Mouse (Mus musculus) kidney, postnatal 0 days (tissue): ENCODE results near the gene Thbs2. TPM values are rescaled to one million over a fixed set of nuclear protein-coding genes. Genes with fewer than 3 reads are reported as not detected.

Experiments
- ATAC-seq: fragments of 200-750 bp; cut with Nextera tagmentation; replicated peaks from 2 replicates; pipeline ENCODE4 v1.8.0; 2017; ENCODE audit warnings: low read depth, moderate number of reproducible peaks, moderate TSS enrichment, moderate library complexity; ENCODE audit not compliant: low FRiP score
- DNase-seq: peaks from one replicate; pipeline ENCODE4 v3.0.0-alpha.2; 2016; ENCODE audit warnings: low spot score
- H3K27ac ChIP-seq: fragments of 300-500 bp; sonication (generic); 2 replicates; pipeline ENCODE4 v1.5.1; 2014; ENCODE audit warnings: mild to moderate bottlenecking
- H3K27me3 ChIP-seq: fragments of 300-500 bp; sonication (generic); 2 replicates; pipeline ENCODE4 v1.6.1; 2014; ENCODE audit warnings: low read length, mixed read lengths; ENCODE audit not compliant: insufficient read depth
- H3K36me3 ChIP-seq: fragments of 300-500 bp; sonication (generic); 2 replicates; pipeline ENCODE4 v1.6.1; 2014; ENCODE audit warnings: low read length, mixed read lengths; ENCODE audit not compliant: insufficient read depth
- H3K4me1 ChIP-seq: fragments of 300-500 bp; sonication (generic); replicated peaks from 2 replicates; pipeline ENCODE4 v1.6.1; 2014; ENCODE audit warnings: antibody characterized with exemption, low read length, mixed read lengths; ENCODE audit not compliant: insufficient read depth
- H3K4me2 ChIP-seq: fragments of 300-500 bp; sonication (generic); 2 replicates; pipeline ENCODE4 v1.6.1; 2014; ENCODE audit warnings: mild to moderate bottlenecking, low read length, moderate library complexity, mixed read lengths
- H3K4me3 ChIP-seq: fragments of 300-500 bp; sonication (generic); replicated peaks from 2 replicates; pipeline ENCODE4 v1.5.1; 2014; ENCODE audit warnings: low read depth, low read length
- H3K9ac ChIP-seq: fragments of 300-500 bp; sonication (generic); 2 replicates; pipeline ENCODE4 v1.6.1; 2014; ENCODE audit warnings: low read depth, low read length
- H3K9me3 ChIP-seq: fragments of 300-500 bp; sonication (generic); replicated peaks from 2 replicates; pipeline ENCODE4 v1.6.1; 2016; ENCODE audit warnings: low read length, inconsistent platforms, mixed read lengths
- CTCF ChIP-seq: IDR thresholded peaks from 2 replicates; pipeline ENCODE4 v1.5.1; 2016; ENCODE audit warnings: antibody characterized with exemption, low read depth, mild to moderate bottlenecking, moderate library complexity
- WGBS: fragments of 180-500 bp; shearing (Covaris S2); extraction: QIAGEN DNeasy Blood & Tissue Kit; methylation state at CpG from one replicate; pipeline ENCODE4 v1.1.7; 2014; 5-methylcytosine and 5-hydroxymethylcytosine counted together
- polyA plus RNA-seq: library from polyadenylated mRNA; unstranded; fragments of >200 nt; fragmentation: Nextera tagmentation; extraction: Ambion mirVana; gene quantifications from 2 replicates; pipeline ENCODE4 v1.2.1, GENCODE M21; 2015

Thbs2 gene
- polyA plus RNA-seq, 1 experiment from 2014 or later = 24.6 TPM

GRCm38 (mm10) chr17:14701891-14702290 lies 7.9 kb upstream of the Thbs2 start:
- WGBS = 57% methylated on average over 2 of the region's 2 CpGs
- ATAC-seq (no peak), DNase-seq (no peak)
- Histone ChIP-seq H3K27me3 (no peaks in the 10 kb centered on the region), H3K4me1 (peaks cover 3% of the 10 kb centered on the region; the same call in 1 of the 2 replicates), H3K4me3 (no peak overlapping the region), H3K9ac (no peak overlapping the region), H3K36me3 (no peaks in the 10 kb centered on the region), H3K27ac (no peak overlapping the region), H3K9me3 (no peaks in the 10 kb centered on the region), H3K4me2 (no peak overlapping the region)
- no peak for TF ChIP-seq CTCF

- Histone ChIP-seq H3K4me1 (peaks cover 3% of the 10 kb centered on the region; the same call in 1 of the 2 replicates), H3K4me2 (no peak overlapping the region), H3K27me3 (no peaks in the 10 kb centered on the region), H3K9me3 (no peaks in the 10 kb centered on the region), H3K36me3 (no peaks in the 10 kb centered on the region), H3K9ac (no peak overlapping the region), H3K27ac (no peak overlapping the region), H3K4me3 (no peak overlapping the region)
- DNase-seq (no peak), ATAC-seq (no peak)
- TF ChIP-seq CTCF = no peak
- WGBS = 74% methylated on average over 5 of the region's 5 CpGs
Measured at GRCm38 (mm10) chr17:14700204-14700603, 6.2 kb upstream of the Thbs2 start.

GRCm38 (mm10) chr17:14698188-14698587 lies 4.2 kb upstream of the Thbs2 start:
- WGBS = 70% methylated on average over 6 of the region's 6 CpGs
- no peak overlapping the region for H3K27ac ChIP-seq

GRCm38 (mm10) chr17:14697096-14697495 lies 3.1 kb upstream of the Thbs2 start:
- no peak for TF ChIP-seq CTCF
- no peak overlapping the region for H3K27ac ChIP-seq
- ATAC-seq = no peak
- no peak overlapping the region for H3K9ac ChIP-seq
- DNase-seq = no peak
- no peak overlapping the region for H3K4me2 ChIP-seq
- no peak overlapping the region for H3K4me3 ChIP-seq
- no peaks in the 10 kb centered on the region for H3K9me3 ChIP-seq
- H3K27me3 ChIP-seq = no peaks in the 10 kb centered on the region
- no peaks in the 10 kb centered on the region for H3K36me3 ChIP-seq
- H3K4me1 ChIP-seq = no peaks in the 10 kb centered on the region
- WGBS = 59% methylated on average over 6 of the region's 6 CpGs

More at GRCm38 (mm10) chr17:14698188-14698587, 4.2 kb upstream of the Thbs2 start:
- TF ChIP-seq CTCF = peak; percentile 34; the same call in 1 of the 2 replicates
- Histone ChIP-seq H3K4me3 (no peak overlapping the region), H3K9me3 (no peaks in the 10 kb centered on the region), H3K4me2 (no peak overlapping the region), H3K4me1 (no peaks in the 10 kb centered on the region; the same call in 1 of the 2 replicates), H3K9ac (no peak overlapping the region), H3K36me3 (no peaks in the 10 kb centered on the region), H3K27me3 (no peaks in the 10 kb centered on the region)
- DNase-seq (no peak), ATAC-seq (no peak)

- no peaks in the 10 kb centered on the region for H3K36me3 ChIP-seq
- no peaks in the 10 kb centered on the region for H3K27me3 ChIP-seq
- 92% methylated on average over 6 of the region's 6 CpGs for WGBS
- DNase-seq (no peak), ATAC-seq (no peak)
- no peak for TF ChIP-seq CTCF
- H3K9ac ChIP-seq = no peak overlapping the region
- no peak overlapping the region for H3K4me3 ChIP-seq
- H3K4me2 ChIP-seq = no peak overlapping the region
- H3K27ac ChIP-seq = no peak overlapping the region
- H3K9me3 ChIP-seq = no peaks in the 10 kb centered on the region
- no peaks in the 10 kb centered on the region for H3K4me1 ChIP-seq
Measured at GRCm38 (mm10) chr17:14696281-14696795, 2.3 kb upstream of the Thbs2 start.

GRCm38 (mm10) chr17:14693048-14693993 lies 714 bp downstream of the Thbs2 start:
- no peaks in the 10 kb centered on the region; the same call in 1 of the 2 replicates for H3K36me3 ChIP-seq
- ATAC-seq (no peak), DNase-seq (no peak)
- peak overlapping the region; percentile 49 for H3K9ac ChIP-seq
- 14% methylated on average over 9 of the region's 9 CpGs for WGBS
- H3K27ac ChIP-seq = no peak overlapping the region
- H3K9me3 ChIP-seq = no peaks in the 10 kb centered on the region
- no peaks in the 10 kb centered on the region for H3K27me3 ChIP-seq
- peak overlapping the region; percentile 62 for H3K4me2 ChIP-seq
- H3K4me1 ChIP-seq = no peaks in the 10 kb centered on the region
- TF ChIP-seq CTCF = no peak
- H3K4me3 ChIP-seq = peak overlapping the region; percentile 26
